Mouse (Mus musculus): ENCODE measurements around the gene Gm43518. TPM values are rescaled to one million over a fixed set of nuclear protein-coding genes. Genes with fewer than 3 reads are reported as not detected.

Gm43518 gene
- total RNA-seq, 2 experiments from 2014 or later: not detected

GRCm38 (mm10) chr5:123974616-123975111 is 47.4 kb downstream of the Gm43518 start:
- intact Hi-C loops (cut with DNase I): loop anchor here (1.0 kb wide), 1 partner anchor 18 kb away; no protein-coding TSS in a partner anchor
- no peak for DNase-seq

GRCm38 (mm10) chr5:123975668-123976180 is 48.5 kb downstream of the Gm43518 start:
- intact Hi-C loops (cut with DNase I): no loop called here
- no peak for DNase-seq

GRCm38 (mm10) chr5:123977231-123977630 is 50.0 kb downstream of the Gm43518 start:
- DNase-seq: no peak
- intact Hi-C loops (cut with DNase I): no loop called here

- DNase-seq: peak in 1 of 2 experiments; percentile 2
- intact Hi-C loops (cut with DNase I): no loop called here
These were observed 50.9 kb downstream of the Gm43518 start for GRCm38 (mm10) chr5:123978131-123978530.

GRCm38 (mm10) chr5:123979221-123979979 is 52.2 kb downstream of the Gm43518 start:
- intact Hi-C loops (cut with DNase I): no loop called here
- DNase-seq: peak; percentile 13 to 30

- peak; percentile 7 to 18 for DNase-seq
These were observed 52.8 kb downstream of the Gm43518 start for GRCm38 (mm10) chr5:123979980-123980369.

GRCm38 (mm10) chr5:123980521-123981249 is 53.5 kb downstream of the Gm43518 start:
- peak; percentile 8 to 9 for DNase-seq
- intact Hi-C loops (cut with DNase I): no loop called here

More at GRCm38 (mm10) chr5:123979980-123980369, 52.8 kb downstream of the Gm43518 start:
- intact Hi-C loops (cut with DNase I): no loop called here

GRCm38 (mm10) chr5:123981250-123981554 is 54.0 kb downstream of the Gm43518 start:
- intact Hi-C loops (cut with DNase I): no loop called here
- peak; percentile 30 to 34 for DNase-seq

- intact Hi-C loops (cut with DNase I): no loop called here
These were observed 55.6 kb downstream of the Gm43518 start for GRCm38 (mm10) chr5:123982838-123983237.

GRCm38 (mm10) chr5:123985434-123985833 is 58.2 kb downstream of the Gm43518 start:
- intact Hi-C loops (cut with DNase I): no loop called here
- no peak for DNase-seq

More at GRCm38 (mm10) chr5:123982838-123983237, 55.6 kb downstream of the Gm43518 start:
- peak in 1 of 2 experiments; percentile 0 for DNase-seq

- DNase-seq: no peak
- intact Hi-C loops (cut with DNase I): no loop called here
These were observed 59.7 kb downstream of the Gm43518 start for GRCm38 (mm10) chr5:123986925-123987324.

GRCm38 (mm10) chr5:123987511-123987910 is 60.3 kb downstream of the Gm43518 start:
- intact Hi-C loops (cut with DNase I): no loop called here
- DNase-seq: no peak

Other genes with a start within 250 kb of the Gm43518 start
- gene Clip1, start 242.8 kb upstream of the Gm43518 start, total RNA-seq (2021): 100 to 1,000 TPM; 164 to 217 TPM
- 10 to 100 TPM; 22.6 to 25.0 TPM for gene Zcchc8, start 206.3 kb upstream of the Gm43518 start, total RNA-seq (2021)
- 10 to 100 TPM; 45.1 to 48.1 TPM for gene Rsrc2, start 178.0 kb upstream of the Gm43518 start, total RNA-seq (2021)
- gene Kntc1, start 177.7 kb upstream of the Gm43518 start, total RNA-seq (2021): under 1 TPM; 0.19 to 0.78 TPM
- under 1 TPM in 1 of 2 experiments, not detected in 1; 0.31 TPM for gene Hcar2, start 61.9 kb upstream of the Gm43518 start, total RNA-seq (2021)
- gene Hcar1, start 47.4 kb upstream of the Gm43518 start, total RNA-seq (2021): under 1 TPM; 0.54 to 0.69 TPM
- 10 to 100 TPM; 49.6 to 51.2 TPM for gene Denr, start 20.2 kb upstream of the Gm43518 start, total RNA-seq (2021)
- 1 to 10 TPM; 2.6 to 3.7 TPM for gene Ccdc62, start 3.3 kb downstream of the Gm43518 start, total RNA-seq (2021)
- gene Hip1r, start 46.2 kb downstream of the Gm43518 start, total RNA-seq (2021): 10 to 100 TPM in 1 of 2 experiments, 1 to 10 TPM in 1; 8.6 to 17.0 TPM
- 10 to 100 TPM; 19.6 to 25.0 TPM for gene Vps37b, start 104.9 kb downstream of the Gm43518 start, total RNA-seq (2021)
- 1 to 10 TPM; 7.6 to 8.3 TPM for gene Abcb9, start 168.4 kb downstream of the Gm43518 start, total RNA-seq (2021)
- gene Ogfod2, start 184.9 kb downstream of the Gm43518 start, total RNA-seq (2021): 10 to 100 TPM; 14.4 to 16.2 TPM
- 10 to 100 TPM; 36.5 to 39.0 TPM for gene Arl6ip4, start 188.7 kb downstream of the Gm43518 start, total RNA-seq (2021)

Data from heart, postnatal 36 days (tissue).